Mouse (Mus musculus) hindbrain, embryonic 14.5 days (tissue): Measurements from ENCODE around the gene Alox8. TPM values are rescaled to one million over a fixed set of nuclear protein-coding genes. Genes with fewer than 3 reads are reported as not detected.

ENCODE experiments used
- ATAC-seq: fragments of 200-750 bp; cut with Nextera tagmentation; 2 replicates; pipeline ENCODE4 v1.8.0; 2017; ENCODE audit warnings: moderate number of reproducible peaks, mild to moderate bottlenecking, moderate TSS enrichment, moderate library complexity; ENCODE audit not compliant: low FRiP score
- DNase-seq: peaks from one replicate; pipeline ENCODE4 v3.0.0-alpha.2; 2015; ENCODE audit warnings: low spot score
- H3K27ac ChIP-seq: fragments of 300-500 bp; sonication (generic); 2 replicates; pipeline ENCODE4 v1.5.1; 2014; ENCODE audit warnings: mild to moderate bottlenecking, moderate library complexity
- H3K27me3 ChIP-seq: fragments of 300-500 bp; sonication (generic); 2 replicates; pipeline ENCODE4 v1.6.1; 2014; ENCODE audit warnings: mild to moderate bottlenecking, low read length, mixed read lengths; ENCODE audit not compliant: control insufficient read depth, insufficient read depth
- H3K36me3 ChIP-seq: fragments of 300-500 bp; sonication (generic); replicated peaks from 2 replicates; pipeline ENCODE4 v1.6.1; 2014; ENCODE audit not compliant: control insufficient read depth, insufficient read depth
- H3K4me1 ChIP-seq: fragments of 300-500 bp; sonication (generic); replicated peaks from 2 replicates; pipeline ENCODE4 v1.6.1; 2014; ENCODE audit warnings: antibody characterized with exemption, low read length, mixed read lengths; ENCODE audit not compliant: control insufficient read depth, insufficient read depth
- H3K4me2 ChIP-seq: fragments of 300-500 bp; sonication (generic); replicated peaks from 2 replicates; pipeline ENCODE4 v1.6.1; 2014; ENCODE audit warnings: mild to moderate bottlenecking, moderate library complexity
- H3K4me3 ChIP-seq: fragments of 300-500 bp; sonication (generic); replicated peaks from 2 replicates; pipeline ENCODE4 v1.5.1; 2014; ENCODE audit warnings: mild to moderate bottlenecking, low read length
- H3K9ac ChIP-seq: fragments of 300-500 bp; sonication (generic); 2 replicates; pipeline ENCODE4 v1.6.1; 2014
- H3K9me3 ChIP-seq: fragments of 300-500 bp; sonication (generic); 2 replicates; pipeline ENCODE4 v1.6.1; 2016; ENCODE audit warnings: low read length; ENCODE audit not compliant: control insufficient read depth
- WGBS: fragments of 180-500 bp; shearing (Covaris S2); extraction: QIAGEN DNeasy Blood & Tissue Kit; methylation state at CpG from one replicate; pipeline ENCODE4 v1.1.7; 2014; 5-methylcytosine and 5-hydroxymethylcytosine counted together
- polyA plus RNA-seq: library from polyadenylated mRNA; unstranded; fragments of >200 nt; fragmentation: Nextera tagmentation; extraction: Ambion mirVana; gene quantifications from 2 replicates; pipeline ENCODE4 v1.2.1, GENCODE M21; 2014

Alox8 gene
- polyA plus RNA-seq, 1 experiment from 2014 or later = 0.25 TPM

DNA sequence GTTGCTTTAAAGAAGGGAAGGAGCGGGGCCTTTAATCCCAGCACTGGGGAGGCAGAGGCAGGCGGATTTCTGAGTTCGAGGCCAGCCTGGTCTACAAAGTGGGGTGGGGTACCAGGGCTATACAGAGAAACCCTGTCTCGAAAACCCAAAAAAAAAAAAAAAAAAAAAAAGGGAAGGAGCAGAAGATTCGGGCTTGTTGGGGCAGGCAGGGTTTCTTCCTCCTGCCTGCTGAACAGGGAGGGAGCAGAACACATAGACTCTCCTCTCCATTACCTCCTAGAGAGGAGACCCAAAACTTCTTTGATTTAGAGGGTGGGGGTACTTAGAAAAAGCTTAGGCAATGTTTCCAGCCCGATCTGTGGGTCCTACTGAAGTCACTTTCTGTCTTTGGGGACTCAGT lies 62.3 kb downstream of the Alox8 start:
- Histone ChIP-seq H3K9me3 (no peaks in the 10 kb centered on the region), H3K9ac (no peak overlapping the region), H3K36me3 (no peaks in the 10 kb centered on the region), H3K27me3 (no peaks in the 10 kb centered on the region), H3K4me3 (no peak overlapping the region), H3K27ac (no peak overlapping the region), H3K4me1 (peaks cover 9% of the 10 kb centered on the region; the same call in 1 of the 2 replicates), H3K4me2 (no peak overlapping the region)
- DNase-seq (no peak), ATAC-seq (no peak)
- 94% methylated on average over 6 of the region's 6 CpGs for WGBS

- DNase-seq = no peak
- no peak overlapping the region for H3K27ac ChIP-seq
- peaks cover 9% of the 10 kb centered on the region; the same call in 1 of the 2 replicates for H3K4me1 ChIP-seq
- peak overlapping the region; percentile 39 for H3K4me3 ChIP-seq
- ATAC-seq = peak; percentile 12; the same call in 1 of the 2 replicates
- H3K4me2 ChIP-seq = peak overlapping the region; percentile 66
- H3K9me3 ChIP-seq = no peaks in the 10 kb centered on the region
- WGBS = 33% methylated on average over 8 of the region's 8 CpGs
- no peaks in the 10 kb centered on the region for H3K36me3 ChIP-seq
- H3K9ac ChIP-seq = peak overlapping the region; percentile 58
- no peaks in the 10 kb centered on the region for H3K27me3 ChIP-seq
Measured at GRCm38 (mm10) chr11:69134622-69134968, 63.0 kb downstream of the Alox8 start.

Other genes with a start within 250 kb of the Alox8 start
- gene Arhgef15, start 240.4 kb downstream of the Alox8 start, polyA plus RNA-seq = 20.1 and 23.4 TPM in 2 replicates
- gene Slc25a35, start 229.7 kb downstream of the Alox8 start, polyA plus RNA-seq = 2.0 and 2.3 TPM in 2 replicates
- gene Rangrf, start 222.7 kb downstream of the Alox8 start, polyA plus RNA-seq = 26.2 and 32.3 TPM in 2 replicates
- gene Pfas, start 189.4 kb downstream of the Alox8 start, polyA plus RNA-seq = 12.7 and 15.3 TPM in 2 replicates
- gene Ctc1, start 181.9 kb downstream of the Alox8 start, polyA plus RNA-seq = 54.4 and 58.9 TPM in 2 replicates
- 17.0 and 22.0 TPM in 2 replicates for gene Aurkb, start 152.2 kb downstream of the Alox8 start, polyA plus RNA-seq
- gene Borcs6, start 138.1 kb downstream of the Alox8 start, polyA plus RNA-seq = 18.6 and 24.3 TPM in 2 replicates
- 40.3 and 40.7 TPM in 2 replicates for gene Tmem107, start 127.0 kb downstream of the Alox8 start, polyA plus RNA-seq
- 324 and 368 TPM in 2 replicates for gene Vamp2, start 109.4 kb downstream of the Alox8 start, polyA plus RNA-seq
- 9.6 and 10.1 TPM in 2 replicates for gene Per1, start 102.6 kb downstream of the Alox8 start, polyA plus RNA-seq
- gene Hes7, start 77.4 kb downstream of the Alox8 start, polyA plus RNA-seq = 0.43 and 0.52 TPM in 2 replicates
- 0.39 and 0.56 TPM in 2 replicates for gene 9130213A22Rik, start 75.3 kb downstream of the Alox8 start, polyA plus RNA-seq
- gene Aloxe3, start 71.9 kb downstream of the Alox8 start, polyA plus RNA-seq = 4.3 and 4.9 TPM in 2 replicates
- gene Alox12b, start 40.9 kb downstream of the Alox8 start, polyA plus RNA-seq = 0.59 and 0.60 TPM in 2 replicates
- 0.29 and 0.34 TPM in 2 replicates for gene Gucy2e, start 39.2 kb upstream of the Alox8 start, polyA plus RNA-seq
- 11.0 and 12.3 TPM in 2 replicates for gene Cntrob, start 125.9 kb upstream of the Alox8 start, polyA plus RNA-seq
- gene Trappc1, start 126.1 kb upstream of the Alox8 start, polyA plus RNA-seq = 176 and 197 TPM in 2 replicates
- 4.3 and 4.7 TPM in 2 replicates for gene Kcnab3, start 128.4 kb upstream of the Alox8 start, polyA plus RNA-seq
- 224 and 231 TPM in 2 replicates for gene Rnf227, start 142.6 kb upstream of the Alox8 start, polyA plus RNA-seq
- 67.5 and 76.6 TPM in 2 replicates for gene Chd3, start 171.6 kb upstream of the Alox8 start, polyA plus RNA-seq
- 117 and 130 TPM in 2 replicates for gene Naa38, start 197.6 kb upstream of the Alox8 start, polyA plus RNA-seq
- 23.9 and 26.7 TPM in 2 replicates for gene Cyb5d1, start 197.8 kb upstream of the Alox8 start, polyA plus RNA-seq
- gene Tmem88, start 200.4 kb upstream of the Alox8 start, polyA plus RNA-seq = 5.4 and 7.7 TPM in 2 replicates
- 26.8 and 33.0 TPM in 2 replicates for gene Kdm6b, start 215.8 kb upstream of the Alox8 start, polyA plus RNA-seq